Mouse (Mus musculus) intestine, embryonic 15.5 days (tissue): Measurements from ENCODE around the gene Slc34a2. TPM values are rescaled to one million over a fixed set of nuclear protein-coding genes. Genes with fewer than 3 reads are reported as not detected.

Experiments
- ATAC-seq: fragments of 200-750 bp; cut with Nextera tagmentation; 2 replicates; pipeline ENCODE4 v1.8.0; 2017; ENCODE audit warnings: moderate TSS enrichment, moderate library complexity
- H3K27ac ChIP-seq: fragments of 300-500 bp; sonication (generic); 2 replicates; pipeline ENCODE4 v1.5.1; 2015; ENCODE audit warnings: mild to moderate bottlenecking, inconsistent platforms
- H3K27me3 ChIP-seq: fragments of 300-500 bp; sonication (generic); replicated peaks from 2 replicates; pipeline ENCODE4 v1.6.1; 2015; ENCODE audit warnings: inconsistent platforms
- H3K36me3 ChIP-seq: fragments of 300-500 bp; sonication (generic); 2 replicates; pipeline ENCODE4 v1.6.1; 2015; ENCODE audit warnings: inconsistent platforms
- H3K4me1 ChIP-seq: fragments of 300-500 bp; sonication (generic); replicated peaks from 2 replicates; pipeline ENCODE4 v1.6.1; 2015; ENCODE audit warnings: inconsistent platforms
- H3K4me2 ChIP-seq: fragments of 300-500 bp; sonication (generic); replicated peaks from 2 replicates; pipeline ENCODE4 v1.6.1; 2015; ENCODE audit warnings: mild to moderate bottlenecking, inconsistent platforms
- H3K4me3 ChIP-seq: fragments of 300-500 bp; sonication (generic); replicated peaks from 2 replicates; pipeline ENCODE4 v1.5.1; 2015; ENCODE audit warnings: inconsistent platforms
- H3K9ac ChIP-seq: fragments of 300-500 bp; sonication (generic); 2 replicates; pipeline ENCODE4 v1.6.1; 2015; ENCODE audit warnings: inconsistent platforms
- H3K9me3 ChIP-seq: fragments of 300-500 bp; sonication (generic); 2 replicates; pipeline ENCODE4 v1.6.1; 2016; ENCODE audit warnings: inconsistent platforms
- WGBS: fragments of 180-500 bp; shearing (Covaris S2); methylation state at CpG from one replicate; pipeline ENCODE4 v1.1.7; 2015; 5-methylcytosine and 5-hydroxymethylcytosine counted together
- polyA plus RNA-seq: library from polyadenylated mRNA; unstranded; fragments of >200 nt; fragmentation: Nextera tagmentation; extraction: Ambion mirVana; gene quantifications from 2 replicates; pipeline ENCODE4 v1.2.1, GENCODE M21; 2015

Slc34a2 gene
- polyA plus RNA-seq, 1 experiment from 2014 or later: 16.3 TPM

DNA sequence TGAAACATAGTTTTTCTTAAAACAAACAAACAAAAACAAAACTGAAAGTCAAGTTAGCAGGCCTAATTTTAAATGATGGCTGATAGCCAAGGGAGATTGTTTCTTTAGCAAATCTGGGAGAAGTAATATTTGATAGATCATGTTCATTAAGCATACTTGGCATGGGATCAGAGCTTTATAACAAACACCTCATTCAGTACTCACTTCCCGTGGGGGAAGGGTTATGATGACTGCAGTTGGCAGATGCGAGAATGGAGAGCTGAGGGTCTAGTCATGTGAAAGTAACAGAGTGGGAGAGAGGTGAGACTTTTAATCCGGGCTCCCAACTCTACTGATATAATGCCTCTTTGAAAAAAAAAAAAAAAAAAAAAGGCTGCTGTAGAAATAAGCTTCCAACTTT lies 81.8 kb downstream of the Slc34a2 start:
- H3K27ac ChIP-seq: no peak overlapping the region
- no peak overlapping the region for H3K9ac ChIP-seq
- no peak overlapping the region for H3K4me2 ChIP-seq
- H3K4me3 ChIP-seq: no peak overlapping the region
- no peaks in the 10 kb centered on the region for H3K9me3 ChIP-seq
- H3K27me3 ChIP-seq: no peaks in the 10 kb centered on the region
- 65% methylated on average over 3 of the region's 3 CpGs for WGBS
- ATAC-seq: no peak
- no peaks in the 10 kb centered on the region for H3K36me3 ChIP-seq
- no peaks in the 10 kb centered on the region for H3K4me1 ChIP-seq

Other genes with a start within 250 kb of the Slc34a2 start
- 73.8 and 78.8 TPM in 2 replicates for gene Anapc4, start 204.1 kb upstream of the Slc34a2 start, polyA plus RNA-seq
- gene Sel1l3, start 175.8 kb downstream of the Slc34a2 start, polyA plus RNA-seq: 12.2 and 13.9 TPM in 2 replicates
- gene Smim20, start 229.0 kb downstream of the Slc34a2 start, polyA plus RNA-seq: 98.8 and 117 TPM in 2 replicates